Mouse (Mus musculus) lung, adult 10 weeks (tissue): ENCODE measurements around the gene Olfr725. TPM values are rescaled to one million over a fixed set of nuclear protein-coding genes. Genes with fewer than 3 reads are reported as not detected.

Experiments
- polyA plus RNA-seq: library from polyadenylated mRNA; stranded (reverse); fragments of 350-450 nt; fragmentation: Illumina TruSeq; extraction: RNeasy Lipid Tissue Mini Kit (QIAGEN cat#74804); gene quantifications from one replicate; pipeline ENCODE4 v1.2.3, GENCODE M21; 2014; ENCODE audit warnings: low read depth, low replicate concordance; ENCODE audit not compliant: insufficient read depth

Gene Olfr725
- not detected for polyA plus RNA-seq

DNA sequence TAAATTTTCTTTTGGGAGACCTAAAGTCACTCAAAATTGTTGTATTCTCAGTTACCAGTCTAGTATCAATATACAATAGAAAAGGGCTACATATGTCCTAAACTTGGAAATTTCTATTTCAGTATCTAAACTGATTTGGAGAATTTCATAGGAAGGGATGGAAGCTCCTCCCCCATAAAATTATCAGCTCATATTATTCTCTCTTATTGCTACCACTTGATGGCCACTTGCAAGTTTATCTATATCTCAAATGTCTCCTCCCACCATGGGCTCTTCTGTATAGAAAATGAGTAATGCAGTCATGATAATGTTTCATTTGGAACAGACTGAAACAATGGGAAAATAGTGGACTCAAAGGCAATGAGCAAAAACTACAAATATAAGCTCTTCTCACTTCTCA is at the start of gene Olfr725:
Olfr725 (minus strand) TSS at position 101 of the 400 bp plus-strand sequence.

Other genes starting within 250 kb of the Olfr725 start
- gene Olfr722, start 138.4 kb downstream of the Olfr725 start, polyA plus RNA-seq: not detected
- not detected for gene Olfr723, start 108.6 kb downstream of the Olfr725 start, polyA plus RNA-seq
- not detected for gene Olfr724, start 77.1 kb downstream of the Olfr725 start, polyA plus RNA-seq
- not detected for gene Olfr726, start 50.6 kb upstream of the Olfr725 start, polyA plus RNA-seq
- not detected for gene Olfr727, start 82.8 kb upstream of the Olfr725 start, polyA plus RNA-seq
- not detected for gene Olfr728, start 102.3 kb upstream of the Olfr725 start, polyA plus RNA-seq
- gene Olfr729, start 112.5 kb upstream of the Olfr725 start, polyA plus RNA-seq: not detected
- not detected for gene Olfr730, start 147.8 kb upstream of the Olfr725 start, polyA plus RNA-seq
- gene Olfr731, start 201.5 kb upstream of the Olfr725 start, polyA plus RNA-seq: not detected
- not detected for gene Olfr732, start 243.8 kb upstream of the Olfr725 start, polyA plus RNA-seq